Mouse (Mus musculus) ovary, postnatal 14 days (tissue): Measurements from ENCODE around the gene Rhbdl3.

Source experiments
- DNase-seq: peaks from one replicate; pipeline ENCODE4 v3.0.0; 2022; ENCODE audit warnings: low spot score

The Rhbdl3 gene

GRCm38 (mm10) chr11:80385055-80385454 lies 84.3 kb downstream of the Rhbdl3 start:
- DNase-seq: no peak

GRCm38 (mm10) chr11:80386790-80387189 lies 86.1 kb downstream of the Rhbdl3 start:
- no peak for DNase-seq

- DNase-seq: no peak
Observed at GRCm38 (mm10) chr11:80389885-80390284, 89.2 kb downstream of the Rhbdl3 start.

- no peak for DNase-seq
Observed at GRCm38 (mm10) chr11:80391407-80392120, 90.9 kb downstream of the Rhbdl3 start.

GRCm38 (mm10) chr11:80395930-80396329 lies 95.2 kb downstream of the Rhbdl3 start:
- no peak for DNase-seq

- no peak for DNase-seq
Observed at GRCm38 (mm10) chr11:80396617-80397016, 95.9 kb downstream of the Rhbdl3 start.
